Mouse (Mus musculus) embryo, embryonic 11.5 days (tissue): ENCODE data around the gene Olfr1275.

Experiments
- DNase-seq: peaks from one replicate; pipeline ENCODE4 v3.0.0-alpha.2; 2012; ENCODE audit warnings: low read depth, low spot score

The Olfr1275 gene

DNA sequence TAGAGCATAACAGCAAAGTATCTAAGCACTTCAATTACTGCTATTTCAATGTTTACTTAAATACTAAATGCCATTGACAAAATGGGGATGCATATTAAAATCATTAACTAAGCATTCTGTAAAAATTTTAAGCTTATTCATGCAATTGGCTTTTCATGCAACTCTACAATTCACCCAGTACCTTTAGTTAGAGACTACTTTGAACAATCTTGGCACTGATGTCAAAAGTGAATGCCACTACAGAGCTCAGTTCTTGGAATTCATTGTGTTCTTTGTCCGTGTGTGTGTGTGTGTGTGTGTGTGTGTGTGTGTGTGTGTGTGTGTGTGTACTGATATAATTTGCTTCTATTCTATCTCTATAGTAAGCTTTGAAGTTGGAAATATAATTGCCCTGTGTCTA is at the start of gene Olfr1275:
Gene Olfr1275 (minus strand): TSS at position 101 of the 400 bp plus-strand sequence.
- no peak for DNase-seq

DNA sequence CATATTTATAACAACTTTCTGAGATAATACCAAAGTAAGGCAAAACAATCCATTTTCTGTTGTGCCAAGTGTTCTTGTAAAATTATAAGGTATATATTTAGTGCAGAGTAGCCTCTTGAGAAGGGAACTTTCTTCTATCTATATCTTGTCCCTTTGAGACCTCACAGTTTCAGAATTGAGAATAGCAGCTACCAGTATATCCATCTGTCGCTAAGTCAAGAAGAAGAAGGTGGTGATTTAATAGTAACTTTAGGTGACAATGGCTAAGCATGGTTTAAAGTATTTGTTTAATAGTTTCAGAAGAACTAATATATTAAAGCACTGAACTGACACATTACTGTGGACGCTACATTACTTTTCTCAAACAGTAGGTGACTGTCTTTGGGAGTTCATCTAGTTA is 38.9 kb upstream of the Olfr1275 start, which contains the start of gene Olfr1277:
Gene Olfr1277 (minus strand): TSS at position 101 of the 400 bp plus-strand sequence.
- no peak for DNase-seq

DNA sequence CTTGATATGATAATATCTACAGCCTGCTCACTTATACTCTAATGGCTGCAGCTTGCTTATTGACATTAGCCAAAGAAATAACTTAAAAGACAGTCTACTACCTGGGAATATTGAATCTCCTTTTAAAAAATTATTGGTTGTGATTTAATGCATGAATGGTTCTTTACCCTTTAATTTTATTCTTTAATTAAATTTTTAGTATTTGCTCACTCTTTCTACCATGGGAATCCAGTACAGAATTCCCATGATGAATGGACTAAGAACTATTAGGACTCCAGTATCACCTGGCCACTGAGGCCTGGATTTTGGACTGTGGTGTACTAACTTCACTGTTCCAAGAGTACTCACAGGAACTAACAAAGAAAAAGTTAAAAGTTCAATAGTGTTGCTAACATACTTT is 19.1 kb upstream of the Olfr1275 start, which contains the start of gene Olfr1276:
Gene Olfr1276 (plus strand): TSS at position 301 of the 400 bp plus-strand sequence.
- DNase-seq: no peak

DNA sequence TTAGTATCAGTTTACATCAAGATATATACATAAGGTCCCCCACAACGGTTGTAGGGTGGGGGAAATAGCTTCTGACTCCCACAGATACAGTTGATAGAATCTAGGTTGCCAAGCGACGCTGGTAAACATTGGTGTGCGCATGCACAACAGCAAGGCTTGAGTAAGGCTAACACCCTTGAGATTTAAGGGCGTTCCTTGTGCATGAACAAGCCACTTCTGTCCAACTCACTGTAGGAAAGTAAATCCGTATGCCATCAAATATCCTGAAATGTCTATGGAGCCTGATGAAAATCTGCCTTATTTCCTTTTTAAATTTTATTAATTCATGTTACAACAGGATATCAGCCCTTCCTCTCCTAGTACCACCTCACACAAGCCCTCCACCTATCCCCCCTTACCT is 5.6 kb downstream of the Olfr1275 start, which contains the start of gene 4930430A15Rik:
Gene 4930430A15Rik (minus strand): TSS at position 101 of the 400 bp plus-strand sequence.
- DNase-seq: no peak

DNA sequence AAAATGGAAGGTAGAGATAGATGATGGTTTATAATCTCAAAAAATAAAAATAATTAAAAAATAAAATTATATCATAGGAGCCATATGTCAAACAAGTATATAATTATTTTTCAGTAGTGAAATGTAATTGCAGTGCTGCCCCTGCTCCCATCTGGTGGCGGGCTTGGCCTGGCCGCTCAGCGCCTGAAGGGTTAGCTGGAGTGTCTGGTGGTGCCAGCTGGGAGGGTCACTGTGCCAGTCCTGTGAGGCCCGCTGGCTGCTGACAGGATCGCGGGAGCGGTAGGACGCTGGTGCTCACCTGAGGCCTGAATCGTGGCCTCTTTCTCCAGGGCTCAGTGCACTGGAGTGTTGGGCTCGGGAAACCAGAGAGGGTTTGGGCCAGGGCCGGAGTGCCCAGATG is 53.0 kb downstream of the Olfr1275 start:
- no peak for DNase-seq
